Mouse (Mus musculus) left cerebral cortex, adult 11 months (tissue): Measurements from ENCODE around the gene Gm9945.

ENCODE experiments used
- DNase-seq: peaks from one replicate; pipeline ENCODE4 v3.0.0; 2022; ENCODE audit warnings: low spot score

The Gm9945 gene

DNA sequence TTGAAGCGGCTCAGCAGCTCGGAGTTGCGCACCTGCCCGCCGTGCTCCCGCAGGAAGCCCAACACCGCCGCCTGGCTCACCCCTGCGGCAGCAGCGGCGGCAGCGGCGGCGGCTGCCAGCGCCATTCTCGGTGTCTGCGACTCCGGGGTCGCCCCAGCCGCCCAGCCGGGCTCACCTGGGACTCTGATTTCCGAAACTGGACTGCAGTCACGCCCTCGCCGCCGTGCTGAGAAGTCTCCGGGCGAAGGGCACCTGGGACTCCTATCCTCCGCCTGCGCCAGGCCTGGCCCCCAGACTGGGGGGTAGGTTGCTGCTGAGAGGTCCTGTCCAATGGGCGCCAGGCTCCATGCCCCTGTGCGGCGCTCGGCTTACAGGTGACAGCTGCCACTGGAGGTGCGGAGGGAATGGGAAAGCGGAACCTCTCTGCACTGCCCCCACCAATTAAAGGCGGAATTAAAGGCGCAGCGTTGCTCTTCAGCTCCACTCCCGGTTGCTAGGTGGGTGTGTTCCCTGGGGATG, at the start of gene Gm9945, which contains the start of gene Sowaha:
TSS of gene Gm9945 (plus strand) at position 384 of the 519 bp plus-strand sequence.
TSS of gene Sowaha (minus strand) at position 492 of the 519 bp plus-strand sequence.
- DNase-seq: no peak

DNA sequence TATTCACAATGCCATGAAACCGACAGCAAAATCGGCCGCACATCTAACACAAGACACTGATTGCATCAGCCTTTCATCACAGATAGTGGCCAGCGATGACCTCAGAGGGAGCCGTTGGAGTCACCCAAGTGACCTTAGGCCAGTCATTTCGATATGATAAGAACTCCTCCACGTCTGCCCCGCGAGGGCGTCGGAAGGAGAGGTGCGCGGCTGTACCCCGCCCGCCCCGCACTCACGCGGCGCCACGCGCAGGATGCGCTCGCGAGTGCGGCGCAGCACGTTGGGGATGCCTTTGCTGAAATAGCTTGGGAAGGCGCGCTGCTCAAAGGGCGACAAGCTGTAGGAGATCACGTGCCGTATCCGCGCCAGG, 49.7 kb upstream of the Gm9945 start:
- DNase-seq: peak; percentile 34

DNA sequence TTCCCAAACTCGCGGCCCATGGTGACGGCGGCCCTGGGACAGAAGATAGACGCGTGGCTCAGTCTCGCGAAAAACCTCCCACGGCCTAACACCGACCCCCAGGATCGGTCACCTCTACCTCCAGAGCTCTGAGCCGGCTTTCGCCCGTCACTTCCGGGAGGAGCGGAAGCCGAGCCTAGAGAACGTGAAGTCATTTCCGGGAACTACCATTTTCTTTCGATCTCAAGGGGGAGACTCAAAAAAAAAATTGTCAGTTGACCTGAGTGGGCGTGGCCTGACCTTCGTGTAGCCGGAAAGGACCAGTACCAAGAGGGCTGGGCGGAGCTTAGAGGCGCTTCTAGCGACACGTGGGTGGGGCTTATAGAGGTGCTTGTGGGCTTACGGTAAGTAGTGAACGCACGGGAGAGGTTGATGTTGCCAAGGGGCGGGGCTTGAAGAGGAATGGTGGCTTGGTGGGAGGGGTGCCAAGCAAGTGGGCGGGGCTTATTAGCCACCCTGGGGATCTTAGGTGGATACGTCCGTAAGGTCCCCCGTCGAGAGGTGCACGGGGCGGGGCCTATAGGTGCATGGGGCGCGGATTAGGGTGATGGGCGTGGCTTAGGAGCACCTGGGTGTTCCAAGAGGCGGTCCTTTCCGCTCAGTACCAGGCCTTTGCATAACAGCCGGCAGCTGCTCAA, 49.2 kb upstream of the Gm9945 start, which contains the start of the genes Uqcrq and Gdf9:
TSS of gene Uqcrq (minus strand) at position 162 of the 677 bp plus-strand sequence.
TSS of gene Gdf9 (plus strand) at position 354 of the 677 bp plus-strand sequence.
- DNase-seq: peak; percentile 100

DNA sequence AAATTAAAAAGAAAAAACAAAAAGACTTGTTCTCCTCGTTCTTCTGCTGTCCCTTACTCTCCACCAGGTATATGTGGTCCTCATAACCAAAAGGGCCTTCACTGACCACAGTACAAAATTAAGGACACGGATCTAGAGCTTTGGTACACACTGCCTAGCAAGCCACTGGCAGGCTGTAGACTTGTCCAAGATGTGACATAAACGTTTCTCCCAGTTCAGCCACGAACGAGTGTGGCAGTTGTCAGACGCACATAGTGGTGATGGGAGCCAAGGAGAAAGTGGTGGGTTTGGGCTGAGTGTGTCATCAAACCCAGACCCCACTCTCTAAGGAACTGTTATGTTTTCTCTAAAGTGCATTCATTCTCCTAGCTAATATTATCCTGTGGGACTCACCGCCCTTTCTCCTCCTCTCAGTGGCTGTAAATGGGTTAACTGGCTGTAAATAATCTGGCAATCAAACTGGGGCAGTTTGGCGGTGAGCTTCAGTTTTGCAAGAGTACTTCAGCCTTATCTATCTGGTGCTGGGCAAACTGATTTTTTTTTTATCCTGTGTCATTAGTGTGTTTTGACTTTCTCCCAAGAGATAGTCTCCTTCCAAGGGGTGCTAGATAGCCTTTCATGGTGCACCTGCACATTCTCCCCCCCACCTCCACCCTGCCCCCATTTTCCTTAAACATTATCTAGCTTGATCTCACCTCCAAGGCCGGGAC, 48.5 kb upstream of the Gm9945 start:
- DNase-seq: no peak

DNA sequence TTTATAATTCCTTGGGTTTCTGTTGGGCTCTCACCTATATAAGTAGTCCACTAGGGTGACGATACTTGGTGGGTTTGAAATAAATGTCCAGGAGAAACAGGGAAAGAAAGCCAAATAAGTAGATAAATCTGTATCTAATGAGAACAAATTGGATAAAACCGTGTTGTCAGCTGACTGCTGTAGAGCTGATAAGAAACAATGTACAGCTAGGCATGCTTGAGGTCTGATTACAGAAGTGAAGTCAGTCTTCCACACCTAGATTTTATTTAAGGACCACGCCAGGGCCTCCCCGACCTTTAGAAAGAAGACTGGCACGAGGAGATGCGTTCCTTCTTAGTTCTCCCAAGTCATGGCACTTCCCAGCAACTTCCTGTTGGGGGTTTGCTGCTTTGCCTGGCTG, 46.9 kb upstream of the Gm9945 start:
- no peak for DNase-seq

DNA sequence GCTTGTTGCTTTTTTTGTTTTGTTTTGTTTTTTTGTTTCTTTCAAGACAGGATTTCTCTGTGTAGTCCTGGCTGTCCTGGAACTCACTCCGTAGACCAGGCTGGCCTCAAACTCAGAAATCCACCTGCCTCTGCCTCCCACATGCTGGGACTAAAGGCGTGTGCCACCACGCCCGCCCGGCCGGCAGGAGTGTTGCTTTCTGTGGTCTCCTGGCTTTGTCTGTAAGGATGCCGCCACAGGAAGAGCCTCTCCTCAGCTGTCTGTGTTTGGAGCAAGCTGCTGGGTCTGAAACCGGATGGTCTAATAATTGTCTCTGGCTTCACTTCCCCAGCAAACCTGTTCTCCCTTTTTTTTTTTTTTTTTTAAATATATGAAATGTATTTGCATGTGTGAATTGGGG, 44.5 kb upstream of the Gm9945 start:
- no peak for DNase-seq

DNA sequence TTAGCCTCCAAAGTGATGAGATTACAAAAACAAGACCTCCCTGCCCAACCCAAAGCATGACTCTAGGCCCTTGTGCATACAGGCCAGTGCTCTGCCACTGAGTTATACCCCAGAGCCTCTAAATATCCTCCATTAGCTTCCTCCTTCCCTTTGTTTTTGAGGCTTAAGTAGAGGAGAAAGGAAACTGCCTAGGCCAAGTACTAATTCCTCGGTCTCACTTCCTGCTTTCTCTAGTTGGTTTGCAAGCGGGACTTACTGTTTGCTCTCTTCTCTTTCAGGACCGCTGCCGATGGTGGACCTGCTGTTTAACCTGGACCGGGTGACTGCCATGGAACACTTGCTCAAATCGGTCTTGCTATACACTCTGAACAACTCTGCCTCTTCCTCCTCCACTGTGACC, 43.6 kb upstream of the Gm9945 start:
- no peak for DNase-seq

DNA sequence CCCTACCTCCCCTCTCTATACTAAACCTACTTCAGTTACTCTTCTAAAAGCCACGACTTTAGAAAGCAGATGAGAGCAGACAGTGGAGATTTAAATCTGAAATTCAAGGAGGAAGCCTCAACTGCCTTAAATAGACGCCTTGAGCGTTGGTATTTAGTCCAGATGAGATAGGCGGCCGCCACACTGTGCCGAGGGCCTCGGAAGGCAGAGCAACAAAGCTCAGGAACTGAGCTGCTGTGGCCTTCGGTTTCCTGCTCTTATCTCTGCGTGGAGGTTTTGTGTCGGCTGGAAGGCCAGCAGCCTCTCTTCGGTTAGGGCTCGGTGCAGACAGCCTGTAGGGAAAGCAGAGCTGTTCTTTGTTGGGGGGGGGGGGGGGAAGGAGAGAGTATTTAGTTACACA, 38.0 kb upstream of the Gm9945 start:
- no peak for DNase-seq

DNA sequence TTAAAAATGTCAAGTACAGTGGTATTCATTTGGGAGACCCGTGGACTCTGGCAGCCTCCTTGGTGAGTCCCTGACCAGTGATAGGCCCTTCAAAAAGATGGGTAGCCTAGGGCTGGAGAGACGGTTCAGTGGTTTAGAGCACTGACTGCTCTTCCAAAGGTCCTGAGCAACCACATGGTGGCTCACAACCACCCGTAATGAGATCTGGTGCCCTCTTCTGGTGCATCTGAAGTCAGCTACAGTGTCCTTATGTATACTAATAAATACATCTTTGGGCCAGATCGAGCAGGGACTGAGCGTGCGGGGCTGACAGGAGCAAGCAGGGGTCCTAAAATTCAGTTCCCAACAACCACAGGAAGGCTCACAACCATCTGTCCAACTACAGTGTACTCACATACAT, 36.1 kb upstream of the Gm9945 start:
- DNase-seq: no peak

DNA sequence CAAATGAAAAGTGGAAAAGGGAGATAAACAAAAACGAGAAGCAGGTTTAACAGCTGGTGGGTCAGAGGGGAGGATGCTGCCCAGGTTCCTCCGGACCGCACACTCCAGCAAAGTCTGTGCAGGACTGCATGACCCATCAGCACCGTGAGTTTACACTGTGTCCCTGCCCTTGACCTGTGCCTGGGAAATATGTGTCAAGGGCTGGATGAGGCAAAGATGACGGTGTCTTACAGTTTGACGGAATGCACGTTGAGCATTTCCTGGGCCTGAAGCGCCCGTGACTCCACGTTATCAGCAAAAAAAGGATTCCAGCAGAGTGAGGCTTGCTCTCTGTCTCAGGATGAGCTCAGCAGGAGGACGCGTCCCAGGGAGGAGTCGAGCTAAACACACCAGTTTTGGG, 34.4 kb upstream of the Gm9945 start:
- no peak for DNase-seq

DNA sequence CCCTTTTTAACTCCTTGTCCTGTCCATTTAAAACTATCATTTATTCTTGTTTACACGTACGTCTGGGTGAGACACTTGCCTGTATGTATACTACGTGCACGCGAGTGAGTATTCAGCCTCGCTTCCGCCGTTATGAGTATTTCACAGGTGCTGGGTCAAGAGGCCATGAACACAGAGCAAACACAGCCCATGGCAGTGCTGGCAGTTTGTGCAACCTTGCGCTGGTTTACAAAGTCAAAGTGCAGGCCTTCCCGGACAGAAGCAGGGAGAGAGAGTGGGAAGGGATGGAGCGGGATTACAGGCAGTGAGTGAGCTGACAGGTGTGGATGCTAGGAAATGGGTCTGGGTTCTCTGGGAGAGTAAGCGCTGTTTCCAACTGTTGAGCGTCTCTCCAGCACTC, 33.8 kb upstream of the Gm9945 start:
- no peak for DNase-seq

DNA sequence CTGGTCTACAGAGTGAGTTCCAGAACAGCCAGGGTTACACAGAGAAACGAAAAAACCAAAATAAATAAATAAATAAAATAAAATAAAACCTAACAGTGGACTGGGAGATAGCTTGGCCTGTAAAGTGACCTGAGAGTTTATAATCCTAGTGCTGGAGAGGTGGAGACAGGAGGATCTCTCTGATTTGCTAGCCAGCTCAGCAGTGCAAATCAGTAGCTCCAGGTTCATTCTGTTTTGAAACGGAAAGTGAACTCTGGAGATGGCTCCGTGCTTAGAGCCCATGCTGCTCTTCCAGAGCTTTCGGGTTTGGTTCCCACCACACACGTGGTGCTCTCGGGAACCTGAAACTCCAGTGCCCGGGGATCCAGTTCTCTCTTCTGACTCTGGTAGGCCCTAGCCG, 32.0 kb upstream of the Gm9945 start:
- no peak for DNase-seq

DNA sequence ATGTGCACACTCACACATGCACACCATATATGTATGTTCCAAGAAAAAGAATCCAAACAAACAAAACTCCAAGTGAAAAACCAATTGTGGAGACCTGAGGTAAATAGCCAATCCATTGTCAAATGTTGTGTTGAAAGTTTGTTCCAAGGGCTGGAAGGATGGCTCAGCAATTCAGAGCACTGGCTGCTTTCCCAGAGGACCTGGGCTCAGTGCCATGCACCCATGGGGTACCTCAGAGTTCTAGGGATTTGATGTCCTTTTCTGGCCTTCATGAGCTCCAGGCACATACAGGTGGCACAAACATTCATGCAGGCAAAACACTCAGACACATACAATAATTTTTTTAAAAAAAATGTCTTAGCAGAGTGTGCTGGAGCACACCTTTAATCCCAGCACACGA, 31.4 kb upstream of the Gm9945 start:
- DNase-seq: no peak

DNA sequence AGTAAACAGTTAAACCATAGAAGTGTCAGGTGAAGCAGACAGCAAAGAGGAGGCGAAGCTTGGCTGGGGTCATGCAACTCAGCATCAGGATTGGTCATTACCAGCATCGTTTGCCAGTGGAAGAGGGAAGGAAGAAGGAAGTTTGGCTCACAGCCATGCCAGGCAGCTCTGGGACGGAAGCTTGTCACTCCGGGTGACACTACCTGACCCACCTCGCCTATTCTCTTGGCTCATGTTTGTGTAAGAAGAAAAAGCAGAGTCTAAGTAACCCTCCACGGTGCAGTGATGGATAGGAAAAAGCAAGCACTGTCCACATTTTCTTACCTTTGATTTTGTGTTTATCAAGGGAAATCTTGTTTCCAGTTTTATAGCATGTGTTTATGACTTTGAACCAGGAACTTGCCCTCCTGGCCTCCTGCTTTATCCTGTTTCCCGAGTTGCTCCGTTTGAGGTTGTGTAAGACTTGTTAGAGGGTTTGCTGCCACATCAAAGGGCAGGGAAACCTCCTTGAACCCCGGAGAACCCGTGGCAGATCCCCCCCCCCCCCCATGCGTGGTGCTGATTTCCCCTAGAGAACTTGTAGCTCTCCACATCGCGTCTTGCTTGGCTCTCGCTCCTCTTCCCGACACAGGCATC, 29.8 kb upstream of the Gm9945 start:
- DNase-seq: no peak

DNA sequence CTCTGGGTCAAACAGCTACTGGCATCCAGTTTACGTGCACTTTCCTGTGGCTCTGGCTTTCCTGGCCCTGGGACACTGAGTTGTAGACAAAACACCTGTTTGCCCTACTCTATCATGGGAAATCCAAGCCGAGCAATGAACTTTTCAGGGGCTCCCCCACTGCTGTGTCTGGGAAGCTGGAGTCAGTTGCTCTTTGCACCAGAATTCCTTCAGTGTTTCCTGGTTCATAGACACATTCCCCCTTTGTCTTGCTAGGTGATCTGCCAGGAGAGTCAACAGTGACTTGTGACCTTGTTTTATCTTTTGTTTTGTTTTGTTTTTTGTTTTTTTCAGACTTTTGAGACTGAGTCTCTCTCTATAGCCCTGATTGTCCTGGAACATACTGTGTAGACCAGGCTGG, 28.6 kb upstream of the Gm9945 start:
- no peak for DNase-seq

DNA sequence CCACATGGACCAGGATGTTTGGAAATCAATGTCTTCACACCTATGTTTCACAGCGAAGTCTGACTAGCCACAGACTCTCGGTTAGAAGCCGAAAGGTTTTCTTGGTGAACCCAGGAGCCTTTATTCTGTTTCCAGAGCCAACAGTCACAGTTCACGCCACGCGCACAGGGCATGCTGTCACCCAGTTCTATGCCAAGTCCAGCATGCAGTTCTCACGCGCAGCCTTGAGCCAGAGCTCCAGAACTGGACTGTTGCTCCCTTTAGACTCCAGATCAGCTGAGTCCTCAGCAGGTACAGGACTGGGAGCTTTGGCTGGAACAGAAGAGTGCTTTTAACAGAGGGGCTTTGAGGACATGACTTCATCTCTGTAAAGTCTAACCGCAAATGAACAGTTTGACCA, 27.6 kb upstream of the Gm9945 start:
- DNase-seq: no peak

DNA sequence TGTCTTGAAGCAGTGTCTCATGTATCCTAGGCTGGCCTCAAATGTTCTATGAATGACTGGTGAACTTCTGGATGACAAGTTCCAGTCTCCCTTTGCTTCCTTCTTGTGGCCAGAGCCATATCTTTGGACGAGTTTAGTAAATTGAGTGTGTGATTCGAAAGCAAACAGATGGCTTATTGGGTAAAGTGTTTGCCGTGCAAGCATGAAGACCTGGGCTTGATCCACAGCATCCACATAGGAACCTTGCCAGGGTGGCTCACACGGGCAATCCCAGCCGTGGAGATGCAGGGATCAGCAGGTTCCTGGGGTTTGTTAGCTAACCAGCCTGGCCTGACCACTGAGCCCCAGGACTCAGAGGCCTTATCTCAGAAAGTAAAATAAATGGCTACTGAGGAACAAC, 26.9 kb upstream of the Gm9945 start:
- DNase-seq: no peak

DNA sequence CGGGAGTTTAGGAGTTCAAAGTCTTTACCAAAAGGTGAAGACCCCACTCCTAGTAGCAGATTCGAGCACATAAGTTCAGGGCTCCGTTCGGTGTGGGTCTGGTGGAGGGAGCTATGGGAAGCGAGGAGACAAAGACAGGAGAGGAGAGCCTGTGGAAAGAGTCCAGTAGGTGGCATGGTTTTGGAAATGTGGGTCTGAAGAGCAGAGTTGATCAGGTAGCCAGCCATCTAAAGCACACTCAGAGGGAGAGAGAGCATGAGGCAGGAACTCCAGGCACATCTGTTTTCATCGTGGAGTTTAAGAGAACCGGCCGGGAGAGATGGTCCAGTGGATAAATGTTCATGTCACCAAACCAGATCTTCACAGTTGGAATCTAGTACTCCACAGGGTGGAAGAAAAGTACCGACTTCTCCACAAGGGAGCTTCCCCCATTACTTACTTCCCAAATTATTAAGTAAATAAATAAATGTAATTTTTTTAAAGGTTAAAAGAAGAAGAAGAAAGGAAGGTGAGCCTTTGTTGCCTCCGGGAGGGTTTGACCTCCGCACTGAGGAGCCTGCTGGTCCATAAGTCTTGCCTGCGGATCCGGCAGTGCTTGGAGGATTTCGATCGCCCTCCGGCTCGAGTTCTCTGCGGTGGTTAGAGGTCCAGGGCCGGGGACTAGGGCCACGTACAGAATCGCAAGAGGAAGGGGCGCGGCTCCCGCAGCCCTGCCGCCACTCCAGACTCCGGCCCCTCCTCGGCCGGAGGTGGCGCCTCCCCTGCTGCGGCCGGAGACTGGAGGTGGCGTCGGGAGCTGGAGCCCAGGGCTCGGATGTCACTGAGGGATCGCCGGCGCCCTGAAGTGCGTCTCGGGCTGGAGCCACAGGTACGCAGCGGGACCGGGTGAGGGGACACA, 23.2 kb upstream of the Gm9945 start, which contains the start of the genes Gm10447 and Shroom1:
TSS of gene Gm10447 (minus strand) at position 637 of the 898 bp plus-strand sequence.
TSS of gene Shroom1 (plus strand) at position 732 of the 898 bp plus-strand sequence.
- DNase-seq: no peak

DNA sequence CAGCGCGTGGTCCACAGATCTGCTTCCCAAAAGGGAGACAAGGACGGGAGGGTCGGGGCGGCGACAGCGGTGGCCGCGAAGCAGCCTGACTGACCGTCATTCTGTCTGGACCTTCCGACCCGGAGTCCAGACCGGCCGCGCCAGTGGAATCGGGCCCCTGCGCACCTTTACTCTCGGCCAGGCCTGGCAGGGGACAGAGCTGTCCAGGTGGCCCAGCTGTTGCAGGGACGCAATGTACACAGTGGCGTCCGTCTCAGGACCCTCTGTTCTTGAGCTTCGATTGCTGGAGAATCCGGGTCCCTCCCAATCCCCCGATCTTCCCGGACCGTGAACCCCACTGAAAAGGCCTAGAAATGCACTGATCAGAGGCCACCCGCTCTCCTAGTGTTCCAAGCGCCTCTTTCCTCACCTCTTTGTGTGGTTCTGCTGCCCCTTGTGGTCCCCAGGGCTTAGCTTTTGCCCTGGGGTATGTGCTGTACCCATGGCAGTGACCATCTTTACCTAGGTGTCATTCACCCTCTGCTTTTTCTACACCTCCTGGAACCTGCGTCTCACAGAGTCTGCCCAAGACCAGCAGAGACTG, 22.5 kb upstream of the Gm9945 start:
- no peak for DNase-seq

DNA sequence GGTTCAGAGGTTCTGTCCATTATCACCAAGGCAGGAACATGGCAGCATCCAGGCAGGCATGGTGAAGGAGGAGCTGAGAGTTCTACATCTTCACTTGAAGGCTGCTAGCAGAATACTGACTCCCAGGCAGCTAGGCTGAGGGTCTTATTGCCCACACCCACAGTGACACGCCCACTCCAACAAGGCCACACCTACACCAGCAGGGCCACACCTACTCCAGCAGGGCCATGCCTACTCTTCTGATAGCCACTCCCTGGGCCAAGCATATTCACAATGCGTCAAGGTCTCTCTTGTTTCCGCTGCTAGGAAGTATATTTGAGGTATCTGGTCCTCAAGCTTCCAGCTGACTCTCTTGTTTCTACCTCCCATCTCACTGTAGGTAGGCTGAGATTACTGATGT, 21.0 kb upstream of the Gm9945 start:
- no peak for DNase-seq

DNA sequence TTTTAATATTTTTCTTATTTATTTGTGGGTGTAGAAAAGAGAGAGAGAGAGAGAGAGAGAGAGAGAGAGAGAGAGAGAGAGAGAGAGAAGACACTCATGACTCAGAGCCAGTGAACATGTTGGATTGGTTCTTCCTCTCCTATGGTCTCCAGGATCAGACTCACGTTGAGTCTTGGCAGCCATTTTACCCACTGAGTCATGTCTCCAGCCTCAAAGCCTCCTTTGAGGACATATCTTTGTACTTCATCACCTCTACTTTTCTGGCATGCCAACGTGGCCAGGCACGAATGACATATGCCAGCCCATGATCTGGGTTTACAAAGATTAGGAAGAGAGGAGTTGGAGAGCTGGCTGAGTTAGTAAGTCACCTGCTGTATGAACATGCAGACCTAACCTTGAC, 19.8 kb upstream of the Gm9945 start:
- DNase-seq: no peak
